Mouse (Mus musculus): ENCODE results near the gene Gm9732.
"Not testable (repeated sequence)": the region's sequence is repeated elsewhere in the genome, so short reads cannot be mapped to it uniquely, and the experiment has no call there.

- TF ChIP-seq POLR2A (IDR thresholded peaks at IDR 0.05; ENCODE audit: low read depth, low read length); CTCF (conservative IDR thresholded peaks at IDR 0.05; ENCODE audit: insufficient read depth, insufficient read length, low read depth, low read length): not testable (repeated sequence)
These were observed 39.6 kb upstream of the Gm9732 start, which contains the start of gene Gm8122 for GRCm38 (mm10) chr14:43235204-43235603.
